Mouse (Mus musculus): ENCODE results near the gene Efcab12.

DNA sequence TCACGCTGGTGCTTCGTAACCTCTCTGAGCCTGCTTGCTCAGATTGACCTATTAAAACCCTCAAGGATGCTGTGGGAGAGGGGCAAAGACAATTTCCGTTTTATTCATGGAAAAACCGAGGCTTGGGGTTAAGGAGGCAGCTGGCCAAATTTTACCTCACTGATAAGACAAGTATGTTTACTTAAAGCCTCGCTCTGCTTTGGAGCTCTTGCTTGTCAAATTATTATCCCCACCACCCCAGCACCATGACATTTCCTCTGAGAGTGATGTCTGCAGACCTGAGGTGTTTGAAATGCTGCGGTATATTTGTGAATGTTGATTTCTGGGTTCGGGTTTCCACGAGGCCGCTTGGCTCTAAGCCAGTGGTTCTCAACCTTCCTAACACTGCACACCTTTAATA lies 61.8 kb downstream of the Efcab12 start:
- TF ChIP-seq CTCF (conservative IDR thresholded peaks at IDR 0.05; ENCODE audit: low read length), result no peak
- TF ChIP-seq NANOG (IDR thresholded peaks at IDR 0.05; ENCODE audit: borderline replicate concordance, low read length), result no peak

Measured in E14TG2a.4 (cell line).